Mouse (Mus musculus) stomach, embryonic 16.5 days (tissue): ENCODE results near the gene Asb1. TPM values are rescaled to one million over a fixed set of nuclear protein-coding genes. Genes with fewer than 3 reads are reported as not detected.

Experiments
- ATAC-seq: fragments of 200-750 bp; cut with Nextera tagmentation; 2 replicates; pipeline ENCODE4 v1.8.0; 2017; ENCODE audit warnings: moderate number of reproducible peaks, moderate TSS enrichment; ENCODE audit not compliant: insufficient read depth, low FRiP score
- H3K27ac ChIP-seq: fragments of 300-500 bp; sonication (generic); 2 replicates; pipeline ENCODE4 v1.5.1; 2014; ENCODE audit warnings: low read length
- H3K27me3 ChIP-seq: fragments of 300-500 bp; sonication (generic); 2 replicates; pipeline ENCODE4 v1.6.1; 2014; ENCODE audit warnings: low read length, control low read depth, mixed read lengths; ENCODE audit not compliant: control insufficient read depth, insufficient read depth
- H3K36me3 ChIP-seq: fragments of 300-500 bp; sonication (generic); 2 replicates; pipeline ENCODE4 v1.6.1; 2014; ENCODE audit warnings: low read length; ENCODE audit not compliant: control insufficient read depth, insufficient read depth
- H3K4me1 ChIP-seq: fragments of 300-500 bp; sonication (generic); 2 replicates; pipeline ENCODE4 v1.6.1; 2014; ENCODE audit warnings: low read length, control low read depth, mixed read lengths; ENCODE audit not compliant: control insufficient read depth, insufficient read depth
- H3K4me2 ChIP-seq: fragments of 300-500 bp; sonication (generic); 2 replicates; pipeline ENCODE4 v1.6.1; 2014; ENCODE audit warnings: low read depth, low read length, mixed read lengths
- H3K4me3 ChIP-seq: fragments of 300-500 bp; sonication (generic); replicated peaks from 2 replicates; pipeline ENCODE4 v1.5.1; 2014; ENCODE audit warnings: mild to moderate bottlenecking, low read length
- H3K9ac ChIP-seq: fragments of 300-500 bp; sonication (generic); 2 replicates; pipeline ENCODE4 v1.6.1; 2014; ENCODE audit warnings: low read length
- H3K9me3 ChIP-seq: fragments of 300-500 bp; sonication (generic); replicated peaks from 2 replicates; pipeline ENCODE4 v1.6.1; 2016; ENCODE audit warnings: low read length, control low read depth; ENCODE audit not compliant: control insufficient read depth
- WGBS: fragments of 180-500 bp; shearing (Covaris S2); extraction: QIAGEN DNeasy Blood & Tissue Kit; methylation state at CpG from one replicate; pipeline ENCODE4 v1.1.7; 2014; 5-methylcytosine and 5-hydroxymethylcytosine counted together
- polyA plus RNA-seq: library from polyadenylated mRNA; unstranded; fragments of >200 nt; fragmentation: Nextera tagmentation; extraction: Ambion mirVana; gene quantifications from 2 replicates; pipeline ENCODE4 v1.2.1, GENCODE M21; 2015

The Asb1 gene
- polyA plus RNA-seq, 1 experiment from 2014 or later: 5.2 TPM

DNA sequence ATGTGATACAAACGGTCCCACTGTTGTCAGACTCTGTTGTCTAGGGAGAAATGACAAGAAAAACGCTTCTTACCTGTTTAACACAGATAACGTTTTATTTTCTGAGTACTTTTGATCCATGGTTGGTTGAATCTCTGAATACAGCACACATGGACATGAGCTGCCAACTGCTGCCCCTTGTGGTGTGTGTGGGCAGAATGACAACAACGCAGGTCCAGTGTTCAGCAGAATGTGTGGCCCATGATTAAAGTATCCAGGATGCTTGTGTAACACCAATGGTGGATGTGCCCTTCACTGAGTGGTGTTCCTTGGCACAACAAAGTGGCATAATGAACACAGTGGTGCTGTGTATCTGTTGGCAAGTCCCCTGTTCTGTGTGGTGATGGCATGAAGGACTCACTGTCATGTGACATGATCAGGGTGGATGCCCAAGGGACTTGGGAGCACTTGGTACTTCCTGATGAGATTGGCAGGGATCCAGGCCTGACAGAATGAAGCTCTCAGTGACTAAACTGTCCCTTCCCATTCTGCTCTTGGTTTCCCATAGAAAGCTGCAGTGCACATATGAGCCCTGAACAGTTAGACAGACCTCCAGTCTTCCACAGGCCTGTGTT is 22.7 kb downstream of the Asb1 start:
- no peaks in the 10 kb centered on the region for H3K4me1 ChIP-seq
- no peak overlapping the region for H3K9ac ChIP-seq
- no peaks in the 10 kb centered on the region for H3K27me3 ChIP-seq
- ATAC-seq: no peak
- H3K4me3 ChIP-seq: no peak overlapping the region
- no peaks in the 10 kb centered on the region for H3K36me3 ChIP-seq
- WGBS: 84% methylated on average over 4 of the region's 4 CpGs
- H3K27ac ChIP-seq: no peak overlapping the region
- no peak overlapping the region for H3K4me2 ChIP-seq
- H3K9me3 ChIP-seq: no peaks in the 10 kb centered on the region

DNA sequence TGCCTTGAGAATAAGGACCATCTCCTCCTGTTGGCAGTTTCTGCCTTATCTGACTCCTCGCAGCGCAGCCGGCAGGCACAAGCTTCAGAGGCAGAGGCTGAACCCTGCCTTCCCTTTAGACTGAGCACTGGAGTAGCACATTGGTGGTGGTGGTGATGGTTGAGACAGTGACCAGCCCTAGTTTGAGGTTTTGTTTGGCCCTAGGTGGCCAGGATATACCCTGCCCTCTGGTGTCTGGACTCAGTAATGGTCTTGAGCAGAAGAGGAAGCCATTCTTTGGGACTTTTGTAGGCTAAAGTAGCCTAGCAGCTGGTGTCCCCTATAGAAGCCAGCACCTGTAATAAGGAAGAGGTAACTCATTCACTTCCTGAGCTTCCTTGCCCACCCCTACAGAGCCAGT is 23.7 kb downstream of the Asb1 start:
- Histone ChIP-seq H3K4me2 (no peak overlapping the region), H3K4me3 (no peak overlapping the region), H3K9ac (no peak overlapping the region), H3K27ac (no peak overlapping the region), H3K9me3 (no peaks in the 10 kb centered on the region), H3K4me1 (no peaks in the 10 kb centered on the region), H3K36me3 (no peaks in the 10 kb centered on the region), H3K27me3 (no peaks in the 10 kb centered on the region)
- no peak for ATAC-seq
- 66% methylated on average over 3 of the region's 3 CpGs for WGBS

DNA sequence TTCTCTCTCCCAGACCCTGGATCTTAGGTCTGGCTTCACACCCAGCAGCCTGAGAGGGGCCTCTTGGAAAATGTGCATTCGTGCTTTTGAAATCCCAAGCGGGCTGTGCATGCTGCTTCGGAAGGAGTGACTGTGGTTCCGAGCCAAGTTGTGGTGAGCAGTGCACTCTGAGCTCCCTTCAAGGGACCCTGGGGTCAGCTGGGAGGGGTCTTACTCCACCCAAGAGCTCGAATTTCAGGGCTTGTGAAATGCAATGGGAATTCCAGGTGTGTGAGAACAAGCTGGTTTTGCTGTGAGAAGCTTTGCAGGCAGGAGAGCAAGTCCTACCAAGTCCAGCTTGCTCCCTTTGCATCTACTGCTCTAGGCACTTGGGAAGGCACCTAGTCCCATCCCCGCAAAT is 24.3 kb downstream of the Asb1 start:
- H3K36me3 ChIP-seq: no peaks in the 10 kb centered on the region
- no peak overlapping the region for H3K9ac ChIP-seq
- no peak overlapping the region for H3K4me3 ChIP-seq
- no peak overlapping the region for H3K27ac ChIP-seq
- H3K4me2 ChIP-seq: no peak overlapping the region
- no peaks in the 10 kb centered on the region for H3K9me3 ChIP-seq
- H3K4me1 ChIP-seq: no peaks in the 10 kb centered on the region
- WGBS: 46% methylated on average over 6 of the region's 6 CpGs
- H3K27me3 ChIP-seq: no peaks in the 10 kb centered on the region
- ATAC-seq: no peak

DNA sequence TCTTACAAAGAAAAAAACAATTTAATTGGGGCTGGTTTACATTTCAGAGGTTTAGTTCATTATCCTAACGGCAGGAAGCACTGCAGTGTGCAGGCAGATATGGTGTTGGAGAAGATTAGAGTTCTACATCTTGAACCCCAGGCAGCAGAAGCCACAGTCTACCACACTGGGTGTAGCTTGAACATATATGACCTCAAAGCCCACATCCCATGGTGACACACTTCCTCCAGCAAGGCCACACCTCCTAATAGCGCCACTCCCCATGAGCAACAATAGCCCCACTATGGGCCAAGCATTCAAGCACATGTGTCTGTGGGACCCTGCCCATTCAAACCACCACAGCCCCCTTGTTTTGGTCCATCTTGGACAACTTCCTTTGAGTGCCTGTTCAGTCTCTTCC is 26.9 kb downstream of the Asb1 start:
- no peak for ATAC-seq
- H3K9me3 ChIP-seq: no peaks in the 10 kb centered on the region
- H3K9ac ChIP-seq: no peak overlapping the region
- no peak overlapping the region for H3K27ac ChIP-seq
- no peaks in the 10 kb centered on the region for H3K4me1 ChIP-seq
- H3K4me2 ChIP-seq: no peak overlapping the region
- H3K36me3 ChIP-seq: no peaks in the 10 kb centered on the region
- H3K27me3 ChIP-seq: no peaks in the 10 kb centered on the region
- no peak overlapping the region for H3K4me3 ChIP-seq
- 85% methylated on average over 2 of the region's 2 CpGs for WGBS

DNA sequence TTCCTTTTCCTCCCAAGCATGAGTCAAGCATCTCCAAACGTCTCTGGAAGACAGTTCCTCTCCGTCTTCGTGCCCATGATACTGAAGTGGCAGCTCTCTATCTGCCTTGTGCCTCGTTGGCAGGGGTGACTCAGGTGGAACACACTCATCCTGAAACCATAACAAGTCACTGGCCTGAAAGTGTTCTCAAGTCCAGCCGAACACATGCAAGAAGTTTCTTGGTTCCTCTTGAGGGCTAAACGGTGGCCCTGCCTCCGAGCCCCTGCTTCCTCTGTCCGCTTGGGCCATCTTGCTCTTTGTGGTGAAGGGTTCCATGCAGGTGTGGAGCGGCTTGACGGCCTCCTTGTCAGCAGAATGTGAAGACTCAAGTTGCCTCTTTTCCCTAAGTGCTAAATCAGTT is 32.1 kb downstream of the Asb1 start:
- Histone ChIP-seq H3K9ac (no peak overlapping the region), H3K27ac (no peak overlapping the region), H3K4me3 (no peak overlapping the region), H3K4me2 (no peak overlapping the region), H3K27me3 (no peaks in the 10 kb centered on the region), H3K36me3 (no peaks in the 10 kb centered on the region), H3K4me1 (no peaks in the 10 kb centered on the region), H3K9me3 (no peaks in the 10 kb centered on the region)
- ATAC-seq: no peak
- 78% methylated on average over 10 of the region's 10 CpGs for WGBS

DNA sequence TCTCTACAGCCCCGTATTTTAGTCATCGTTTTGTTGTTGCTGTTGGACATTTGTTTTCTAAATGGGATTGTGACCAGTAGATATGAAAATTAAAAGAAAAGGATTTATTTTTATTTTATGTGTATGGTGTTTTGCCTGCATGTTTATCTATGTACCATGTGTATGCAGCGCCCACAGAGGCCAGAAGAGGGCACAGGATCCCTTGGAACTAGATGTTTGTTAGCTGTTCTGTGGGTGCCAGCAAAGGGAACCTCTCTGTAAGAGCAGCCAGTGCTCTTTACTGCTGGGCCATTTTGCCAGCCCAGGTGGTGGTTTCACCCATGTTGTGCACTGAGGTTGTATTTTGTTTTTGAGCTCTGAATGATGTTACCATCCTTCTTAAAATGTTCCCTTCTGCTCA is 33.9 kb downstream of the Asb1 start:
- no peak overlapping the region for H3K27ac ChIP-seq
- H3K4me2 ChIP-seq: no peak overlapping the region
- WGBS: 65% methylated on average over 3 of the region's 3 CpGs
- no peak overlapping the region for H3K9ac ChIP-seq
- no peaks in the 10 kb centered on the region for H3K27me3 ChIP-seq
- peaks cover 6% of the 10 kb centered on the region; the same call in 1 of the 2 replicates for H3K4me1 ChIP-seq
- no peaks in the 10 kb centered on the region for H3K36me3 ChIP-seq
- no peak for ATAC-seq
- H3K4me3 ChIP-seq: no peak overlapping the region
- no peaks in the 10 kb centered on the region for H3K9me3 ChIP-seq

DNA sequence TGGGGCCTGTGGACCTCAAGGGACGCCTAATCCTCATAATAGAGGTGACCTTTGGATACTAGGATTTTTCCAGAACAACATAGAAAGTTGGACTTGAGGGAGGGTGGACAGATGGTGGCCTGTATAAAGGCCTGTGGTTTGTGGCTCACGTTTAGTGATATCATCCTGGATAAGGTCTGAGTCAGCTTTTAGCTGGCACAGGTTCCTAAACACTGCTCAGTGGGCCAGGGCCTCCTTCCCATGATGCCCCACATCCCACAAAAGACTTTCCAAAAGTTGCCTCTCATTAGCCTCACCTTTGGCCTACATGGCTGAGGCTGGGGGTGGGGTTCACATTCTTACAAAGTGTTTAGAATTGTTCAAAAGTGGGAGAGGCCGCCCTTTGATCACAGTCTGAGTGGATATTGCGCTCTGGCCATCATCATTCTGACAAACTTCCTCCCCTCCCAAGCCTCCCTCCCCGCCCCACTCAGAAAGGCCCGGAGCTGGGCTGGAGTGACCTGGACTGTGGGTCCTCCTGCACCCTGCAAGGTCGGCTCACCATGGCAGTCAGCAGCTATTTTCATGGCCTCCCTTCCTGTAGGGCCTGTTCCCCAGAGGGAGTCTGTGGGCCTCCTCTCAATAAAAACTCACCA is 37.7 kb downstream of the Asb1 start:
- peaks cover 6% of the 10 kb centered on the region; the same call in 1 of the 2 replicates for H3K4me1 ChIP-seq
- H3K4me3 ChIP-seq: no peak overlapping the region
- peak; percentile 65 for ATAC-seq
- H3K36me3 ChIP-seq: no peaks in the 10 kb centered on the region
- 38% methylated on average over 7 of the region's 7 CpGs for WGBS
- no peaks in the 10 kb centered on the region for H3K27me3 ChIP-seq
- H3K27ac ChIP-seq: no peak overlapping the region
- H3K4me2 ChIP-seq: no peak overlapping the region
- H3K9ac ChIP-seq: no peak overlapping the region
- no peaks in the 10 kb centered on the region for H3K9me3 ChIP-seq

DNA sequence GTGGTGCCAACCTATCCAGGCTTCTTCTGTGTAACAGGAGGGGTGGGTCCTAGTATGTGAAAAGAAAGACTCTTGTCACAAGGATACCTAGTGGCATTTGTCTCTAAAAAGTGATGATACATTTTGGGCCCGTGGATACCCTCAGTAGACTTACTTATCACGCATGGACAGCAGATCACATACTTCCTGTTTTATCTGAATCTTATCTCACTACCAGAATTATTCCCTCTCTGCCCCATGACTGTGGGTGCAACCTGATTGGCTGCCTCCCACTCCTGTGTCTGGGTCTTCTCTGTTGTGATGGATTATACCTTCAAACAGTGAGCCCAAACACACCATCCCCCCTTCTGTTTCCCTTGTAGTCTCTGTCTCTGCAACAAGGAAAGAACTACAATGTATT is 40.2 kb downstream of the Asb1 start:
- no peaks in the 10 kb centered on the region for H3K9me3 ChIP-seq
- no peaks in the 10 kb centered on the region for H3K36me3 ChIP-seq
- no peak for ATAC-seq
- WGBS: 60% methylated on average over 2 of the region's 2 CpGs
- H3K4me1 ChIP-seq: peaks cover 6% of the 10 kb centered on the region; the same call in 1 of the 2 replicates
- no peak overlapping the region for H3K27ac ChIP-seq
- H3K27me3 ChIP-seq: no peaks in the 10 kb centered on the region
- H3K4me3 ChIP-seq: no peak overlapping the region
- no peak overlapping the region for H3K9ac ChIP-seq
- no peak overlapping the region for H3K4me2 ChIP-seq

DNA sequence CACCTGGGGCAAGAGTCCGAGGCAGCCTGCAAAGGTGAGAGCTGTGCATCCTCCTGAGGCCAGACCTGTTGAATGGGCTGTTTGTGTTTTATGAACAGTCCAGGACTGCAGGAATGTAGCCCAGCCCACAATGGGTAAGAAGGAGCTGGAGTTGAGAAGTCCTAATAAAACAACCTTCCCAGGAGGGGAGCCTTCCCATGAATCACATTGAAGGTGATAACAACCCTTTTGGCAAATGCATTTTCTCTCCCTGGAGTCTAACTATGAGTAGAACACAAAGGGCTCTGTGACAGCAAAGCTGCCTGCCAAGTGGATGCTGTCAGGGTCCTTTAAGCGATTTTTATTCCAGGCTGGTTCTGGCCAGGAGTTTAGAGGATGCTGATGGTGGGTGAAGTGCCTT is 40.9 kb downstream of the Asb1 start:
- H3K27ac ChIP-seq: no peak overlapping the region
- no peaks in the 10 kb centered on the region for H3K27me3 ChIP-seq
- H3K4me1 ChIP-seq: peaks cover 6% of the 10 kb centered on the region; the same call in 1 of the 2 replicates
- H3K9ac ChIP-seq: no peak overlapping the region
- no peak overlapping the region for H3K4me2 ChIP-seq
- H3K9me3 ChIP-seq: no peaks in the 10 kb centered on the region
- H3K4me3 ChIP-seq: no peak overlapping the region
- 67% methylated on average over 2 of the region's 2 CpGs for WGBS
- no peaks in the 10 kb centered on the region for H3K36me3 ChIP-seq
- no peak for ATAC-seq
